Mouse (Mus musculus) adrenal gland, adult (tissue): ENCODE measurements around the gene Ccdc167.

Experiments used
- DNase-seq, 2 experiments: peaks; one replicate each; pipeline ENCODE4 v3.0.0; 2022 to 2023; ENCODE audit warnings: low spot score in 1 of 2; ENCODE audit not compliant: inconsistent age in 2 of 2

Ccdc167 gene

DNA sequence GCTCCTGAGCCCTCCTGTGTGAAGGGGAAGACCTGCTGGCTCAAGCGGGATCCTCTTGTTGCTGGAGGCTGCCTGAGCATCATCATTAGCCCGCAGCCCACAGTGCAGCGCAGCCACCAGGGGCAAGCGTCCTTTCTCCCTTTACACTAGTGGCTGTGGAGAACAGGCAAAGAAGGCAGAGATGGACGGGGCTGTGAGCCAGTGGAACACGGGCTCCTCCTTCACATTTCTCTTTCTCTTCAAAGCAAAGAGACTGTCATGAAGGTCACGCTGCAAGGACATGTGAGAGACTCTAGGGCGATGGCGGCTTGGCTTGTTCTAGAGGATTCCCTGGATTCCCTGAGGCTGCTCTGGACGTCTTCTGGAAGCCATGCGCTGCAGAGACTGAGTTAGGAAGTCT, 75.9 kb downstream of the Ccdc167 start:
- DNase-seq = peak; percentile 80 to 91

DNA sequence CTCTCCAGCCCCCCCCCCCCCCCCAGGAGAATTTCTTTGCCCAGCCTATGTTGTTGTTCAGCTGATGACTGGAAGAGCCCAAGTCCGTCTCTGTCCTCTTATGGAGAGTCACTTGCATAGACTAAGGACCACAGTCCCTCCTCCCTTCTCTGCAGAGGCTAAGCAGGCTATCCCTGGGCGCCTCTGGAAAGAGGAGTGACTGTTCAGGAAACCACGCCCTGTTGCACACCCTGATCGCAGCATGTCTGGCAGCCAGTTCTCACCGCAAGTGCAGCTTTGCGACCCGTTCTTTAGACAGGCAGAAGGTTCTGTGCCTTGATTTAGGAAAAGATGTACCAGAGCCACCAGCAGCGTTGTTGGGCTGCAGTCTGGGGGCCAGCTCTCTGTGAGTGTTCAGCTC, 78.9 kb downstream of the Ccdc167 start:
- no peak for DNase-seq

DNA sequence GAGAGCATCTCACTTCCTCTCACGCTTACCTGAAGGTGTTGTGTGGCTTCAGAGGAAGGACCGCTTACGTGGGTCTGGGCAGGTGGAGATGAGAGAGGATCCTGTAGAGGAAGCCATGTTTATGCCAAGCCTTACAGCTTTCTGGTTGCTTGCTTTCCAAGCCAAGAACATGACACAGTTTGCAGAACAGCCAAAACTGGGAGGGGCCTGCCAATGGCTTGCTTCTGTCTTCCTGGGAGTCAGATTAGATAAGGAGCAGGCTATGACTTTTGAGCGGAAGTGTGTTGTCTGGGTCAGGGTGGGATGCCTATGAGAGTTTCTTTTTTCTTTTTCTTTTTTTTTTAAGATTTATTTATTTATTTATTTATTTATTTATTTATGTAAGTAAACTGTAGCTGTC, 79.5 kb downstream of the Ccdc167 start:
- peak in 1 of 2 experiments; percentile 67 for DNase-seq
